Comparison of ENCODE assay signal across 25 mouse cellular contexts in genomic region chr6:49272863-49273262, GRCm38 (mm10). TPM values are rescaled to one million over a fixed set of nuclear protein-coding genes. Genes with fewer than 3 reads are reported as not detected.
"Had no signal": no experiment of that assay in that cellular context is flagged by ENCODE, and none has a peak within 500 bp of the region (broad histone marks: within the 10 kb centered on the region; RNA-seq: fewer than 3 reads in every experiment).

No protein-coding gene starts in this region.

- H3K4me3 ChIP-seq: gastrocnemius, adult 2 months; heart, embryonic 13.5 days; heart, embryonic 15.5 days; hindbrain, embryonic 13.5 days; hindbrain, embryonic 15.5 days; layer of hippocampus, adult 2 months; left cerebral cortex, adult 2 months; limb, embryonic 10.5 days; limb, embryonic 12.5 days; liver, embryonic 12.5 days had no signal

- H3K27ac ChIP-seq: gastrocnemius, adult 2 months; heart, embryonic 13.5 days; heart, embryonic 15.5 days; hindbrain, embryonic 13.5 days; hindbrain, embryonic 15.5 days; hindbrain, postnatal 0 days; layer of hippocampus, adult 2 months; left cerebral cortex, adult 2 months; limb, embryonic 10.5 days; limb, embryonic 12.5 days; liver, embryonic 12.5 days; liver, embryonic 14.5 days had no signal

- H3K4me2 ChIP-seq: heart, embryonic 11.5 days; heart, embryonic 13.5 days; heart, embryonic 15.5 days; hindbrain, embryonic 13.5 days; hindbrain, embryonic 15.5 days; limb, embryonic 12.5 days; liver, embryonic 12.5 days had no signal

- H3K9me3 ChIP-seq: heart, embryonic 13.5 days; heart, embryonic 15.5 days; hindbrain, embryonic 13.5 days; hindbrain, embryonic 15.5 days; limb, embryonic 10.5 days; limb, embryonic 12.5 days; liver, embryonic 12.5 days had no signal

- H3K9ac ChIP-seq: heart, embryonic 13.5 days; heart, embryonic 15.5 days; hindbrain, embryonic 13.5 days; hindbrain, embryonic 15.5 days; limb, embryonic 12.5 days; liver, embryonic 12.5 days; liver, embryonic 14.5 days had no signal

- ATAC-seq: hindbrain, postnatal 0 days; intestine, embryonic 16.5 days; liver, embryonic 12.5 days had no signal

- H3K36me3 ChIP-seq: heart, embryonic 13.5 days; heart, embryonic 15.5 days; hindbrain, embryonic 13.5 days; hindbrain, embryonic 15.5 days; limb, embryonic 10.5 days; limb, embryonic 12.5 days; liver, embryonic 12.5 days had no signal

- H3K4me1 ChIP-seq: heart, embryonic 13.5 days; heart, embryonic 15.5 days; hindbrain, embryonic 13.5 days; hindbrain, embryonic 15.5 days; limb, embryonic 10.5 days; limb, embryonic 12.5 days; liver, embryonic 12.5 days had no signal

- H3K27me3 ChIP-seq: heart, embryonic 13.5 days; heart, embryonic 15.5 days; hindbrain, embryonic 13.5 days; hindbrain, embryonic 15.5 days; limb, embryonic 12.5 days; liver, embryonic 12.5 days had no signal

- DNase-seq: gastrocnemius, adult 2 months; gastrocnemius, postnatal 10 days; gastrocnemius, postnatal 25 days; heart, adult 18-20 months; heart, postnatal 14 days; heart, postnatal 36 days; kidney, adult 11 months; kidney, adult 2 months; kidney, postnatal 10 days; kidney, postnatal 25 days; kidney, postnatal 4 days had no signal

RNA-seq across cellular contexts. Expression of gene Igf2bp3, which starts 58.1 kb away (rescaled TPM):
- total RNA-seq: heart, adult 18-20 months; heart, adult 8-10 months; layer of hippocampus, adult 2 months had no signal
